Mouse (Mus musculus): ENCODE results near the gene Cc2d1a. TPM values are rescaled to one million over a fixed set of nuclear protein-coding genes. Genes with fewer than 3 reads are reported as not detected.

The Cc2d1a gene
- polyA plus RNA-seq, 1 experiment = 1.4 TPM

DNA sequence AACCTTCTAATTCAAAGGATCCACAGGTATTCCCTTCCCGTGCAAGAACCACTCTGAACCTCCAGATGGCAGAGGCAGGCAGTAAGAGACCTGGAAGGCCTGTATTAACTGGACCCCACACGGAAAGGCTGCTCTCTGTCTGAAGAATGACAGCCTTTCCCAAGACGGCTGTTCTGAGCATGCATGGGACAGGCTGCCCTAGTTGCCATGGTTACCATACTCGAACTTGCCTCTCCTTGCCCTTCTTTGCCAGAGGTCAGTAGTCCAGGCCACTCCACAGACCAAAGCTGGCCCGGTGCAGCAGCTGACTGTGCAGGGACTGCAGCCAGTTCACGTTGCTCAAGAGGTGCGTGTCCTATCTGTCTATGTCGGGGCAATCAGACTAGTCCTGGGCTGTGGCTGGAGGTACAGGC is 63.9 kb downstream of the Cc2d1a start:
- H3K36me3 ChIP-seq (ENCODE audit: control insufficient read depth) = peaks cover 81% of the 10 kb centered on the region
- no peaks in the 10 kb centered on the region for H3K9me3 ChIP-seq (ENCODE audit: control insufficient read depth, low read length)
- no peak overlapping the region for H3K4me3 ChIP-seq (replicated peaks)
- no peaks in the 10 kb centered on the region for H3K27me3 ChIP-seq (ENCODE audit: control insufficient read depth)
- TF ChIP-seq TAL1 (IDR thresholded peaks at IDR 0.05; ENCODE audit: low read length) = no peak
- no peak for TF ChIP-seq GATA1 (IDR thresholded peaks at IDR 0.05; ENCODE audit: low read length)
- H3K4me1 ChIP-seq (ENCODE audit: control insufficient read depth) = peaks cover 2% of the 10 kb centered on the region; the same call in 1 of the 2 replicates

Other genes starting within 250 kb of the Cc2d1a start
- gene Adgrl1, start 247.8 kb downstream of the Cc2d1a start, polyA plus RNA-seq (2012) = 0.04 and 0.08 TPM in 2 replicates
- gene Gm10644, start 192.7 kb downstream of the Cc2d1a start, polyA plus RNA-seq (2012) = not detected in 2 replicates
- gene Asf1b, start 192.4 kb downstream of the Cc2d1a start, polyA plus RNA-seq (2012) = 56.4 and 58.6 TPM in 2 replicates
- gene Prkaca, start 174.9 kb downstream of the Cc2d1a start, polyA plus RNA-seq (2012) = 2.3 and 2.7 TPM in 2 replicates
- 37.5 and 42.8 TPM in 2 replicates for gene Samd1, start 150.3 kb downstream of the Cc2d1a start, polyA plus RNA-seq (2012)
- gene 1700067K01Rik, start 146.4 kb downstream of the Cc2d1a start, polyA plus RNA-seq (2012) = 0.34 and 0.71 TPM in 2 replicates
- gene 2210011C24Rik, start 135.8 kb downstream of the Cc2d1a start, polyA plus RNA-seq (2012) = not detected in 2 replicates
- gene Palm3, start 126.5 kb downstream of the Cc2d1a start, polyA plus RNA-seq (2012) = 0.01 TPM in 1 of 2 replicates, not detected in the other
- 0.02 TPM in 1 of 2 replicates, not detected in the other for gene Il27ra, start 105.3 kb downstream of the Cc2d1a start, polyA plus RNA-seq (2012)
- not detected in 2 replicates for gene Rln3, start 102.9 kb downstream of the Cc2d1a start, polyA plus RNA-seq (2012)
- gene Gm10643, start 82.8 kb downstream of the Cc2d1a start, polyA plus RNA-seq (2012) = not detected in 2 replicates
- gene Rfx1, start 81.1 kb downstream of the Cc2d1a start, polyA plus RNA-seq (2012) = 3.9 and 4.7 TPM in 2 replicates
- 4.7 and 4.9 TPM in 2 replicates for gene Dcaf15, start 43.2 kb downstream of the Cc2d1a start, polyA plus RNA-seq (2012)
- not detected in 2 replicates for gene Podnl1, start 21.9 kb downstream of the Cc2d1a start, polyA plus RNA-seq (2012)
- not detected in 2 replicates for gene 4930432K21Rik, start 89 bp upstream of the Cc2d1a start, polyA plus RNA-seq (2012)
- not detected in 2 replicates for gene Nanos3, start 37.3 kb upstream of the Cc2d1a start, polyA plus RNA-seq (2012)
- 0.44 and 0.65 TPM in 2 replicates for gene Zswim4, start 89.1 kb upstream of the Cc2d1a start, polyA plus RNA-seq (2012)
- gene D8Ertd738e, start 101.8 kb upstream of the Cc2d1a start, polyA plus RNA-seq (2012) = 43.2 and 62.9 TPM in 2 replicates
- gene Mri1, start 109.4 kb upstream of the Cc2d1a start, polyA plus RNA-seq (2012) = 2.2 and 2.5 TPM in 2 replicates
- 0.59 and 1.8 TPM in 2 replicates for gene Ccdc130, start 122.4 kb upstream of the Cc2d1a start, polyA plus RNA-seq (2012)
- 0.88 and 0.95 TPM in 2 replicates for gene Cacna1a, start 240.5 kb upstream of the Cc2d1a start, polyA plus RNA-seq (2012)

Data from erythroblast, embryonic 14.5 days (primary cell).